Mouse (Mus musculus): Measurements from ENCODE around the gene Mpzl1. TPM values are rescaled to one million over a fixed set of nuclear protein-coding genes. Genes with fewer than 3 reads are reported as not detected.

Mpzl1 gene
- polyA plus RNA-seq, 1 experiment from 2014 or later, result 138 TPM

GRCm38 (mm10) chr1:165613926-165614325 lies 20.4 kb downstream of the Mpzl1 start:
- H3K27me3 ChIP-seq, result no peaks in the 10 kb centered on the region
- no peak overlapping the region for H3K9ac ChIP-seq
- H3K4me2 ChIP-seq (replicated peaks), result no peak overlapping the region
- H3K36me3 ChIP-seq, result peaks cover 10% of the 10 kb centered on the region
- peaks cover 25% of the 10 kb centered on the region for H3K4me1 ChIP-seq
- H3K4me3 ChIP-seq (replicated peaks), result no peak overlapping the region
- H3K9me3 ChIP-seq (replicated peaks), result no peaks in the 10 kb centered on the region
- no peak for ATAC-seq (ENCODE audit: insufficient number of reproducible peaks, low FRiP score, low TSS enrichment, low read depth)
- 67% methylated on average over 4 of the region's 4 CpGs for WGBS
- H3K27ac ChIP-seq (replicated peaks), result no peak overlapping the region

- Histone ChIP-seq H3K27ac (replicated peaks) (no peak overlapping the region), H3K27me3 (no peaks in the 10 kb centered on the region), H3K4me2 (replicated peaks) (no peak overlapping the region), H3K4me3 (replicated peaks) (no peak overlapping the region), H3K9me3 (replicated peaks) (no peaks in the 10 kb centered on the region), H3K4me1 (peaks cover 14% of the 10 kb centered on the region), H3K36me3 (peaks cover 18% of the 10 kb centered on the region), H3K9ac (no peak overlapping the region)
- ATAC-seq (ENCODE audit: insufficient number of reproducible peaks, low FRiP score, low TSS enrichment, low read depth), result no peak
- WGBS, result 55% methylated on average over 5 of the region's 5 CpGs
Measured at GRCm38 (mm10) chr1:165612714-165613113, 21.6 kb downstream of the Mpzl1 start.

- Histone ChIP-seq H3K4me2 (replicated peaks) (no peak overlapping the region), H3K9ac (no peak overlapping the region), H3K9me3 (replicated peaks) (no peaks in the 10 kb centered on the region), H3K27me3 (no peaks in the 10 kb centered on the region), H3K4me1 (peaks cover 14% of the 10 kb centered on the region), H3K36me3 (peaks cover 27% of the 10 kb centered on the region), H3K27ac (replicated peaks) (0 out of 2 replicates have a peak overlapping the region, but pooled peaks have one; percentile 34), H3K4me3 (replicated peaks) (no peak overlapping the region)
- WGBS, result 36% methylated on average over 9 of the region's 9 CpGs
- ATAC-seq (ENCODE audit: insufficient number of reproducible peaks, low FRiP score, low TSS enrichment, low read depth), result no peak
Measured at GRCm38 (mm10) chr1:165610321-165610999, 23.9 kb downstream of the Mpzl1 start.

- no peaks in the 10 kb centered on the region for H3K27me3 ChIP-seq
- peak overlapping the region; percentile 19; the same call in 1 of the 2 replicates for H3K27ac ChIP-seq (replicated peaks)
- ATAC-seq (ENCODE audit: insufficient number of reproducible peaks, low FRiP score, low TSS enrichment, low read depth), result no peak
- no peak overlapping the region for H3K9ac ChIP-seq
- no peaks in the 10 kb centered on the region for H3K9me3 ChIP-seq (replicated peaks)
- H3K4me1 ChIP-seq, result peaks cover 14% of the 10 kb centered on the region
- 45% methylated on average over 7 of the region's 7 CpGs for WGBS
- no peak overlapping the region for H3K4me3 ChIP-seq (replicated peaks)
- H3K4me2 ChIP-seq (replicated peaks), result no peak overlapping the region
- H3K36me3 ChIP-seq, result peaks cover 25% of the 10 kb centered on the region
Measured at GRCm38 (mm10) chr1:165609495-165610320, 24.6 kb downstream of the Mpzl1 start.

GRCm38 (mm10) chr1:165608904-165609303 lies 25.4 kb downstream of the Mpzl1 start:
- 71% methylated on average over 4 of the region's 4 CpGs for WGBS
- peaks cover 14% of the 10 kb centered on the region for H3K4me1 ChIP-seq
- H3K4me3 ChIP-seq (replicated peaks), result no peak overlapping the region
- no peak overlapping the region for H3K9ac ChIP-seq
- no peaks in the 10 kb centered on the region for H3K27me3 ChIP-seq
- H3K4me2 ChIP-seq (replicated peaks), result no peak overlapping the region
- ATAC-seq (ENCODE audit: insufficient number of reproducible peaks, low FRiP score, low TSS enrichment, low read depth), result no peak
- H3K27ac ChIP-seq (replicated peaks), result no peak overlapping the region
- no peaks in the 10 kb centered on the region for H3K9me3 ChIP-seq (replicated peaks)
- H3K36me3 ChIP-seq, result peaks cover 32% of the 10 kb centered on the region

- Histone ChIP-seq H3K27me3 (no peaks in the 10 kb centered on the region), H3K27ac (replicated peaks) (no peak overlapping the region), H3K4me3 (replicated peaks) (no peak overlapping the region), H3K36me3 (peaks cover 59% of the 10 kb centered on the region), H3K9me3 (replicated peaks) (no peaks in the 10 kb centered on the region), H3K9ac (no peak overlapping the region), H3K4me2 (replicated peaks) (no peak overlapping the region), H3K4me1 (peaks cover 13% of the 10 kb centered on the region)
- 74% methylated on average over 6 of the region's 6 CpGs for WGBS
- ATAC-seq (ENCODE audit: insufficient number of reproducible peaks, low FRiP score, low TSS enrichment, low read depth), result no peak
Measured at GRCm38 (mm10) chr1:165605774-165606173, 28.6 kb downstream of the Mpzl1 start.

GRCm38 (mm10) chr1:165605108-165605507 lies 29.2 kb downstream of the Mpzl1 start:
- Histone ChIP-seq H3K4me3 (replicated peaks) (no peak overlapping the region), H3K27ac (replicated peaks) (no peak overlapping the region), H3K4me2 (replicated peaks) (no peak overlapping the region), H3K4me1 (peaks cover 6% of the 10 kb centered on the region), H3K27me3 (no peaks in the 10 kb centered on the region), H3K9me3 (replicated peaks) (no peaks in the 10 kb centered on the region), H3K9ac (no peak overlapping the region), H3K36me3 (peaks cover 59% of the 10 kb centered on the region)
- WGBS, result 90% methylated on average over 3 of the region's 3 CpGs
- no peak for ATAC-seq (ENCODE audit: insufficient number of reproducible peaks, low FRiP score, low TSS enrichment, low read depth)

GRCm38 (mm10) chr1:165604203-165604602 lies 30.1 kb downstream of the Mpzl1 start:
- WGBS, result 87% methylated on average over 8 of the region's 8 CpGs
- no peak overlapping the region for H3K4me3 ChIP-seq (replicated peaks)
- no peaks in the 10 kb centered on the region for H3K27me3 ChIP-seq
- no peaks in the 10 kb centered on the region for H3K9me3 ChIP-seq (replicated peaks)
- no peak overlapping the region for H3K27ac ChIP-seq (replicated peaks)
- peaks cover 63% of the 10 kb centered on the region for H3K36me3 ChIP-seq
- no peak for ATAC-seq (ENCODE audit: insufficient number of reproducible peaks, low FRiP score, low TSS enrichment, low read depth)
- no peak overlapping the region for H3K9ac ChIP-seq
- no peaks in the 10 kb centered on the region for H3K4me1 ChIP-seq
- no peak overlapping the region for H3K4me2 ChIP-seq (replicated peaks)

GRCm38 (mm10) chr1:165603218-165603617 lies 31.1 kb downstream of the Mpzl1 start:
- WGBS, result 90% methylated on average over 14 of the region's 14 CpGs
- no peak overlapping the region for H3K4me3 ChIP-seq (replicated peaks)
- no peak overlapping the region for H3K4me2 ChIP-seq (replicated peaks)
- H3K36me3 ChIP-seq, result peaks cover 65% of the 10 kb centered on the region
- H3K27ac ChIP-seq (replicated peaks), result no peak overlapping the region
- H3K27me3 ChIP-seq, result no peaks in the 10 kb centered on the region
- H3K4me1 ChIP-seq, result no peaks in the 10 kb centered on the region
- H3K9ac ChIP-seq, result no peak overlapping the region
- H3K9me3 ChIP-seq (replicated peaks), result no peaks in the 10 kb centered on the region
- ATAC-seq (ENCODE audit: insufficient number of reproducible peaks, low FRiP score, low TSS enrichment, low read depth), result no peak

GRCm38 (mm10) chr1:165601775-165602280 lies 32.5 kb downstream of the Mpzl1 start:
- no peaks in the 10 kb centered on the region for H3K27me3 ChIP-seq
- no peak overlapping the region for H3K27ac ChIP-seq (replicated peaks)
- H3K36me3 ChIP-seq, result peaks cover 51% of the 10 kb centered on the region
- H3K9me3 ChIP-seq (replicated peaks), result no peaks in the 10 kb centered on the region
- 84% methylated on average over 10 of the region's 10 CpGs for WGBS
- no peaks in the 10 kb centered on the region for H3K4me1 ChIP-seq
- no peak overlapping the region for H3K4me2 ChIP-seq (replicated peaks)
- H3K4me3 ChIP-seq (replicated peaks), result no peak overlapping the region
- ATAC-seq (ENCODE audit: insufficient number of reproducible peaks, low FRiP score, low TSS enrichment, low read depth), result no peak
- H3K9ac ChIP-seq, result no peak overlapping the region

- Histone ChIP-seq H3K36me3 (peaks cover 49% of the 10 kb centered on the region), H3K4me2 (replicated peaks) (no peak overlapping the region), H3K9me3 (replicated peaks) (no peaks in the 10 kb centered on the region), H3K27ac (replicated peaks) (no peak overlapping the region), H3K4me3 (replicated peaks) (no peak overlapping the region), H3K9ac (no peak overlapping the region), H3K27me3 (no peaks in the 10 kb centered on the region), H3K4me1 (no peaks in the 10 kb centered on the region)
- no peak for ATAC-seq (ENCODE audit: insufficient number of reproducible peaks, low FRiP score, low TSS enrichment, low read depth)
- WGBS, result 83% methylated on average over 15 of the region's 15 CpGs
Measured at GRCm38 (mm10) chr1:165594699-165595421, 39.5 kb downstream of the Mpzl1 start.

Data from embryonic facial prominence, embryonic 15.5 days (tissue).